Mouse (Mus musculus): ENCODE data around the gene Abtb1. TPM values are rescaled to one million over a fixed set of nuclear protein-coding genes. Genes with fewer than 3 reads are reported as not detected.
A peak's percentile ranks its signal among the peaks of the same experiment; 100 is the strongest.

Gene Abtb1
- polyA plus RNA-seq, 1 experiment from 2014 or later = 26.1 TPM

DNA sequence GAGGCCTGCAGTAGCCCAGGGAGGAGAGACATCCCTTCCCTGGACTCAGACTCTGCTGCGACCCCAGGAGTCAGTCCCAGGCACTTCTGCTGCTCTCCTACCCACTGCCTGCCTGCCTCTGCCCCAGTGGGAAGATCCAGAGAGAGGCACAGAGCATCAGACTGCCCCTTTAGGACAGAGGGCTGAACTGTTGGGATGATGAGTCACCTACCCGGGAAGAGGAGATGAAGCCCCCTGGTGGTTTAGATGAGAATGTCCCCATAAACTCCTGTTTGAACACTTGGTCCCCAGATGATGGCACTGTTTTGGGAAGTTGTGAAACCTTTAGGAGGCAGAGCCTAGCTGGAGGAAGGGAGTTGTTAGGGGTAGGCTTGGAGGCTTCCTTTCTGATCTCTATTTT is 19.1 kb upstream of the Abtb1 start:
- 15% methylated on average over 2 of the region's 2 CpGs for WGBS
- no peak for DNase-seq (ENCODE audit: low spot score)

DNA sequence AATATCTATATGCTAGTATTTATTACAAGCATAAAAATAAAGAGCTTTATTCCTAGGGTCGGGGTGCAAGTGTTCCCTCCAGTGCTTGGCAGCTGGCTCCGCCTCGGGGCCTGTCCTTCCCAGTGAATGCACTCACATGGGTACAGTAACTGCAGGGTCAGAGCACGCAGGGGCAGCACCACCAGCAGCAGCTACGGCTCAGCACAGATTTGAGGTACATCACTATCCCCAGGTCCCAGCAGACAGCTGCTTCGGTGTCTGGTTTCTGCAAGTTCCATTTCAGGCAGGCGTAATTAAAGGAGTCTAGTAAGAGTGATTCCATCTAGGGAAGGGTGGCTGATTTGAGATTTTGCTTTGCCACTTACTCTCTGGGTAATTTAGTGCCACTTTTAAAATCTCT is 16.6 kb upstream of the Abtb1 start:
- Histone ChIP-seq H3K4me3 (ENCODE audit: low read depth, low read length) (no peak overlapping the region), H3K27ac (replicated peaks) (no peak overlapping the region), H3K4me1 (replicated peaks; ENCODE audit: control insufficient read depth, insufficient read depth) (no peaks in the 10 kb centered on the region), H3K9me3 (ENCODE audit: control insufficient read depth, low read length) (no peaks in the 10 kb centered on the region), H3K27me3 (ENCODE audit: control insufficient read depth, insufficient read depth, low read length) (no peaks in the 10 kb centered on the region), H3K9ac (ENCODE audit: low read length) (no peak overlapping the region), H3K36me3 (ENCODE audit: control insufficient read depth, insufficient read depth, low read length) (no peaks in the 10 kb centered on the region), H3K4me2 (replicated peaks; ENCODE audit: low read depth) (no peak overlapping the region)
- no peak for ATAC-seq (ENCODE audit: low FRiP score, low TSS enrichment)
- DNase-seq (ENCODE audit: low spot score) = no peak
- TF ChIP-seq EP300 (optimal IDR thresholded peaks at IDR 0.05) (no peak), CTCF (IDR thresholded peaks at IDR 0.05; ENCODE audit: low read depth) (no peak)
- WGBS = 75% methylated on average over 7 of the region's 7 CpGs

More for the DNA sequence above, 19.1 kb upstream of the Abtb1 start:
- H3K4me2 ChIP-seq (replicated peaks; ENCODE audit: low read depth) = no peak overlapping the region
- H3K9me3 ChIP-seq (ENCODE audit: control insufficient read depth, low read length) = no peaks in the 10 kb centered on the region
- H3K9ac ChIP-seq (ENCODE audit: low read length) = no peak overlapping the region
- no peaks in the 10 kb centered on the region for H3K36me3 ChIP-seq (ENCODE audit: control insufficient read depth, insufficient read depth, low read length)
- TF ChIP-seq EP300 (optimal IDR thresholded peaks at IDR 0.05) (no peak), CTCF (IDR thresholded peaks at IDR 0.05; ENCODE audit: low read depth) (peak; percentile 92)
- no peak overlapping the region for H3K27ac ChIP-seq (replicated peaks)
- H3K27me3 ChIP-seq (ENCODE audit: control insufficient read depth, insufficient read depth, low read length) = no peaks in the 10 kb centered on the region
- H3K4me1 ChIP-seq (replicated peaks; ENCODE audit: control insufficient read depth, insufficient read depth) = no peaks in the 10 kb centered on the region
- ATAC-seq (ENCODE audit: low FRiP score, low TSS enrichment) = peak; percentile 75
- no peak overlapping the region for H3K4me3 ChIP-seq (ENCODE audit: low read depth, low read length)

DNA sequence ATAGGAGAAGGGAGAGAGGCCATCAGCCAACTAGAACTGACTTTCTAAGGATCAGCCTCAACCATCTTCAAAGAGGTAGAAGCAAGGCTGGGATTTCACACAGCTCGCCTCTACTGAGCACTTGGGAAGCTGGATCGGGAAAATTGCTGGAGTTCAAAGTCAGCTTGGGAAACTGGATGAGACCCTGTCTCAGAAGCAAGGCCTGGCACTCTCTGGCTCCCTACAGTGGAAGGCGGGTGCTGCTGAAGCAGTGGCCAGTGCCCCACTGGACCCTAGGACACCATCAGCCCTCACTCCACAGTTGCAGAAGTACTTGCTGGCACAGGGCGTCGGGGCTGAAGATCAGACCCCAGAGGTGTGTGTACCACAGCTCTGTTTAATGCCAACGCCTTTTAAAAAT is 16.0 kb upstream of the Abtb1 start:
- no peaks in the 10 kb centered on the region for H3K27me3 ChIP-seq (ENCODE audit: control insufficient read depth, insufficient read depth, low read length)
- no peaks in the 10 kb centered on the region for H3K9me3 ChIP-seq (ENCODE audit: control insufficient read depth, low read length)
- H3K36me3 ChIP-seq (ENCODE audit: control insufficient read depth, insufficient read depth, low read length) = no peaks in the 10 kb centered on the region
- H3K4me3 ChIP-seq (ENCODE audit: low read depth, low read length) = no peak overlapping the region
- no peaks in the 10 kb centered on the region for H3K4me1 ChIP-seq (replicated peaks; ENCODE audit: control insufficient read depth, insufficient read depth)
- no peak overlapping the region for H3K4me2 ChIP-seq (replicated peaks; ENCODE audit: low read depth)
- ATAC-seq (ENCODE audit: low FRiP score, low TSS enrichment) (no peak), DNase-seq (ENCODE audit: low spot score) (no peak)
- TF ChIP-seq EP300 (optimal IDR thresholded peaks at IDR 0.05) = no peak
- no peak for TF ChIP-seq CTCF (IDR thresholded peaks at IDR 0.05; ENCODE audit: low read depth)
- H3K9ac ChIP-seq (ENCODE audit: low read length) = no peak overlapping the region
- no peak overlapping the region for H3K27ac ChIP-seq (replicated peaks)
- WGBS = 78% methylated on average over 6 of the region's 6 CpGs

DNA sequence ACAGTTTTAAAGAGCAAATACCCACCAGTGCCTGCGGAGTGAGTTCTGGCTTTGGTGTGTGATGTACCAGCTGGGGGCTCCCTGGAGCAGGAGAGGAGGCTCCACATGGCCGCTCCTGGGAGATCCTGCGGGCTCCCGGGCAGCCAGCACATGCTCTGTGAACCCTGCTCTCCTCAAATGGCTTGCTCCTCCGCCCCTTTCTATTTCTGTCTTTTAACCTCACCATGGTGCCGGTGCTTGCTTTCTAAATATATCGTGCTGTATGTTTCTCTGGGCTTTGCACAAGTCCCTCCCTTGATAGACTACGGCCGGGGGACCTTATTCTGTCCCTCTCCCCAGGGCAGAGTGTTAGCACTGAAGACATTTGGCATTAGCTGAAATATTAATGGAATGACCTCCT is 15.5 kb upstream of the Abtb1 start:
- Histone ChIP-seq H3K9ac (ENCODE audit: low read length) (no peak overlapping the region), H3K4me2 (replicated peaks; ENCODE audit: low read depth) (no peak overlapping the region), H3K9me3 (ENCODE audit: control insufficient read depth, low read length) (no peaks in the 10 kb centered on the region), H3K4me1 (replicated peaks; ENCODE audit: control insufficient read depth, insufficient read depth) (no peaks in the 10 kb centered on the region), H3K36me3 (ENCODE audit: control insufficient read depth, insufficient read depth, low read length) (no peaks in the 10 kb centered on the region), H3K27me3 (ENCODE audit: control insufficient read depth, insufficient read depth, low read length) (no peaks in the 10 kb centered on the region), H3K27ac (replicated peaks) (no peak overlapping the region), H3K4me3 (ENCODE audit: low read depth, low read length) (no peak overlapping the region)
- 30% methylated on average over 9 of the region's 9 CpGs for WGBS
- DNase-seq (ENCODE audit: low spot score) (no peak), ATAC-seq (ENCODE audit: low FRiP score, low TSS enrichment) (peak; percentile 25; the same call in 1 of the 2 replicates)
- TF ChIP-seq EP300 (optimal IDR thresholded peaks at IDR 0.05) (no peak), CTCF (IDR thresholded peaks at IDR 0.05; ENCODE audit: low read depth) (peak; percentile 56)

DNA sequence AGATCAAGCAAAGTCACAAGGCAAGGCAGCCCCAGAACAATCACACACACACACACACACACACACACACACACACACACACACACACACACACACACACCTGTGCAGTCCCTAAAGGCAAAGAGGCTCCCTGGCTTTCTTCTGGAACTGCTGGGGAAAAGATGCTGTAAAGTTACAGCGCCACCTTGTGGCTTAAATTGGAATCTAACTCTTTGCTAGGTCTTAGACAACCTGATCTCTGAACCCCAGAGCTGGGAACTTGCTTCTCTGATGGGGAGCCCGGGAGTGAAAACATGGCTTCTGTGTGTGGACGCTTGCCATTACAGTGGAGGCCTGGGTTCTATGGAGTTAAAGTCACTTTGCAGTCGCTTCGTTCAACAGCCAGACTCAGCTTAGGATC is 13.9 kb upstream of the Abtb1 start:
- ATAC-seq (ENCODE audit: low FRiP score, low TSS enrichment) = peak; percentile 56
- H3K4me1 ChIP-seq (replicated peaks; ENCODE audit: control insufficient read depth, insufficient read depth) = no peaks in the 10 kb centered on the region
- 22% methylated on average over 5 of the region's 5 CpGs for WGBS

DNA sequence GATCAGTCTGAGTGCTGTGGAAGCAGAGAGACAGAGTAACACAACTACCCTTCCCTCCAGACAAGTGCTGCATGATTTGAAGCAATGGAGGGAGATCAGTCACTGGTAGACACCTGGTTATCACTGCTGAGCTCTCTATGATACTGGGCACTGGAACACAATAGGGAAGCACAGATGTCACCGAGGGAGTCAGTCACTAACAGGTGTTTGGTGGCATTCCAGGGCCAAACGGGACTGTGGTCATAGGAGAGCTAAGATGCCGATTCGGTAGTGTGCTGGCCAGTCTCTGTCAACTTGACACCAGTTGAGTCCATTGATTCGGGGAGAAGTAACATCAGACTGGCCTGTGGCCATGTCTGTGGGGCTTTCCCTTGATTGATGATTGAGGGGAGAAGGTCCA is 12.7 kb upstream of the Abtb1 start:
- H3K4me2 ChIP-seq (replicated peaks; ENCODE audit: low read depth) = no peak overlapping the region
- H3K36me3 ChIP-seq (ENCODE audit: control insufficient read depth, insufficient read depth, low read length) = no peaks in the 10 kb centered on the region
- DNase-seq (ENCODE audit: low spot score) (no peak), ATAC-seq (ENCODE audit: low FRiP score, low TSS enrichment) (no peak)
- no peak overlapping the region for H3K4me3 ChIP-seq (ENCODE audit: low read depth, low read length)
- no peak overlapping the region for H3K27ac ChIP-seq (replicated peaks)
- no peaks in the 10 kb centered on the region for H3K4me1 ChIP-seq (replicated peaks; ENCODE audit: control insufficient read depth, insufficient read depth)
- TF ChIP-seq EP300 (optimal IDR thresholded peaks at IDR 0.05) (no peak), CTCF (IDR thresholded peaks at IDR 0.05; ENCODE audit: low read depth) (no peak)
- H3K9me3 ChIP-seq (ENCODE audit: control insufficient read depth, low read length) = no peaks in the 10 kb centered on the region
- no peak overlapping the region for H3K9ac ChIP-seq (ENCODE audit: low read length)
- 74% methylated on average over 5 of the region's 5 CpGs for WGBS
- H3K27me3 ChIP-seq (ENCODE audit: control insufficient read depth, insufficient read depth, low read length) = no peaks in the 10 kb centered on the region

More for the DNA sequence above, 13.9 kb upstream of the Abtb1 start:
- Histone ChIP-seq H3K27me3 (ENCODE audit: control insufficient read depth, insufficient read depth, low read length) (no peaks in the 10 kb centered on the region), H3K9me3 (ENCODE audit: control insufficient read depth, low read length) (no peaks in the 10 kb centered on the region), H3K27ac (replicated peaks) (no peak overlapping the region), H3K4me2 (replicated peaks; ENCODE audit: low read depth) (no peak overlapping the region), H3K36me3 (ENCODE audit: control insufficient read depth, insufficient read depth, low read length) (no peaks in the 10 kb centered on the region), H3K9ac (ENCODE audit: low read length) (no peak overlapping the region), H3K4me3 (ENCODE audit: low read depth, low read length) (no peak overlapping the region)
- TF ChIP-seq CTCF (IDR thresholded peaks at IDR 0.05; ENCODE audit: low read depth) (peak; percentile 89), EP300 (optimal IDR thresholded peaks at IDR 0.05) (no peak)
- peak; percentile 60 for DNase-seq (ENCODE audit: low spot score)
